Mouse (Mus musculus) liver, embryonic 13.5 days (tissue): Measurements from ENCODE around the gene Dlg4. TPM values are rescaled to one million over a fixed set of nuclear protein-coding genes. Genes with fewer than 3 reads are reported as not detected.

ENCODE experiments used
- ATAC-seq: fragments of 200-750 bp; cut with Nextera tagmentation; 2 replicates; pipeline ENCODE4 v1.8.0; 2017; ENCODE audit warnings: low read depth, mild to moderate bottlenecking, moderate number of reproducible peaks, moderate library complexity
- DNase-seq: peaks from one replicate; pipeline ENCODE4 v3.0.0; 2022
- H3K27ac ChIP-seq: fragments of 300-500 bp; sonication (generic); 2 replicates; pipeline ENCODE4 v1.5.1; 2015; ENCODE audit warnings: moderate library complexity, mild to moderate bottlenecking, inconsistent platforms
- H3K27me3 ChIP-seq: fragments of 300-500 bp; sonication (generic); 2 replicates; pipeline ENCODE4 v1.6.1; 2015; ENCODE audit warnings: mild to moderate bottlenecking, inconsistent platforms
- H3K36me3 ChIP-seq: fragments of 300-500 bp; sonication (generic); 2 replicates; pipeline ENCODE4 v1.6.1; 2015; ENCODE audit warnings: mild to moderate bottlenecking, inconsistent platforms
- H3K4me1 ChIP-seq: fragments of 300-500 bp; sonication (generic); replicated peaks from 2 replicates; pipeline ENCODE4 v1.6.1; 2015; ENCODE audit warnings: inconsistent platforms
- H3K4me2 ChIP-seq: fragments of 300-500 bp; sonication (generic); 2 replicates; pipeline ENCODE4 v1.6.1; 2015; ENCODE audit warnings: inconsistent platforms, mild to moderate bottlenecking, moderate library complexity
- H3K4me3 ChIP-seq: fragments of 300-500 bp; sonication (generic); replicated peaks from 2 replicates; pipeline ENCODE4 v1.5.1; 2015; ENCODE audit warnings: mild to moderate bottlenecking, inconsistent platforms
- H3K9ac ChIP-seq: fragments of 300-500 bp; sonication (generic); 2 replicates; pipeline ENCODE4 v1.6.1; 2015; ENCODE audit warnings: mild to moderate bottlenecking, inconsistent platforms
- H3K9me3 ChIP-seq: fragments of 300-500 bp; sonication (generic); replicated peaks from 2 replicates; pipeline ENCODE4 v1.6.1; 2016; ENCODE audit warnings: inconsistent platforms
- WGBS: fragments of 180-500 bp; shearing (Covaris S2); methylation state at CpG from one replicate; pipeline ENCODE4 v1.1.7; 2015; ENCODE audit not compliant: insufficient replicate concordance; 5-methylcytosine and 5-hydroxymethylcytosine counted together
- microRNA counts: library from miRNA; unstranded; fragments of <30 nt; microRNA quantifications from one replicate; lab custom pipeline; 2016
- microRNA-seq: library from miRNA; unstranded; fragments of <30 nt; microRNA quantifications from one replicate; pipeline ENCODE4, GENCODE M21; 2016
- polyA plus RNA-seq: library from polyadenylated mRNA; unstranded; fragments of >200 nt; fragmentation: Nextera tagmentation; extraction: Ambion mirVana; gene quantifications from 2 replicates; pipeline ENCODE4 v1.2.1, GENCODE M21; 2015

Gene Dlg4
- polyA plus RNA-seq, 1 experiment from 2014 or later, result 1.2 TPM

DNA sequence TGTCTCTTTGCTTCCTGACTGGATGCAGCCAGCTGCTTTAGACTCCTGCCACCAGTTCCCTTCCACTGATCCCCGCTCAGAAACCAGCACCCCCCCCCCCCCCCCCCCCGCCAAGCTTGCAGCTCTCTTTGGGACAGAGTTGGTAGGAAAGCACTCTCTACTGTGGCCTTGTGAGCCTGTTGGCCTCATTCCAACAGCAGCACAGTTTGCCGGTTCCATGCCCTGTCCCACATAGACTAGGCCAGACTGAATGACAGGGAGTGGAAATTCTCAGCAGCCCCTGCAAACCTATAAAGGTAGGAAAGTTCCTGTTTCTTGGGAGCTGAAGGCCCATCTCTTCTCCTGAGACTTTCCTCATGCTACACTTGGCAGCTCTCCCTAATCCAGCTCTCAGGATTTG lies 60.7 kb downstream of the Dlg4 start:
- no peak for ATAC-seq
- peaks cover 40% of the 10 kb centered on the region for H3K4me1 ChIP-seq
- 61% methylated on average over 3 of the region's 3 CpGs for WGBS
- no peaks in the 10 kb centered on the region for H3K36me3 ChIP-seq
- no peak overlapping the region for H3K27ac ChIP-seq
- DNase-seq, result no peak
- no peak overlapping the region for H3K4me3 ChIP-seq
- no peak overlapping the region for H3K4me2 ChIP-seq
- H3K27me3 ChIP-seq, result 0 out of 2 replicates have a peak, but pooled peaks cover 5% of the 10 kb centered on the region
- no peak overlapping the region for H3K9ac ChIP-seq
- H3K9me3 ChIP-seq, result no peaks in the 10 kb centered on the region

DNA sequence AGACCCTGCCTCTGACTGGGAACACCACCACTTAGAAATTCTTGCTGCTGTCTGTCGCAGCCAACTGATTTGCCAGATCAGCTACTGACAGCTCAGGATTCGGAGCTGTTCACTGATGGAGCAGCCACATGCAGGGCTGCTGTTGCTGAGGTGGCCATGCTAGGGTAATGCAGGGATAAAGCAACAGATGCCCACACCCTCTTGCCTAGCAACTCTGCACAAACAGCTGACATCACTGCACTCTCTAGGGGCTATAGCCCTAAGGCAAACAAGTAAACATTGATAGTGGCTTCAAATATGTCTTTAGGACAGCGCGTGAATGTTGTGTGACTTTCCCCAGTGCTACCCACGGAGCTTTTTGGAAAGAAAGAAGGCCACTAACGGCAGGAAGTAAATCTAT lies 62.4 kb downstream of the Dlg4 start:
- ATAC-seq, result peak; percentile 67

DNA sequence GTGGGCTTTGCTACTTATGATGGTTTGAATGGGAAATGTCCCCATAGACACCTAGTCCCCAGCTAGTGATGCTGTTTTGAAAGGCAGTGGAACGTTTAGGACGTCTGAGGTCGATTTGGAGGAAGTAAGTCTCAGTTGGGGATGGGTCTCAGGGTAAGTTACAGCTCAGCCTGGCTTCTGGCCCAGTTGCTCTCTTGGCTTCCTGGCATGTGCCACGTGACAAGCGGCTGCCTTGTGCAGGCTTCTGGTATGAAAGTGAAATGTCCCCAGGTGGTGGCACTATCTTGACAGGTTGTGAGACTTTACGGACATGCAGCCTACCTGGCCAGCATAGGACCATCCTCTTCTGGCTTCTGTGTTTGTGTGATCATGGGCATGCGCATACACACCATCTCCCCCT lies 63.2 kb downstream of the Dlg4 start:
- Histone ChIP-seq H3K27me3 (0 out of 2 replicates have a peak, but pooled peaks cover 5% of the 10 kb centered on the region), H3K4me2 (no peak overlapping the region), H3K4me1 (peaks cover 34% of the 10 kb centered on the region), H3K9ac (no peak overlapping the region), H3K36me3 (no peaks in the 10 kb centered on the region), H3K27ac (no peak overlapping the region), H3K9me3 (no peaks in the 10 kb centered on the region), H3K4me3 (no peak overlapping the region)
- no peak for DNase-seq
- 41% methylated on average over 7 of the region's 7 CpGs for WGBS
- no peak for ATAC-seq

More for the DNA sequence above, 62.4 kb downstream of the Dlg4 start:
- H3K27me3 ChIP-seq, result 0 out of 2 replicates have a peak, but pooled peaks cover 5% of the 10 kb centered on the region
- no peak overlapping the region for H3K4me3 ChIP-seq
- H3K4me2 ChIP-seq, result no peak overlapping the region
- H3K27ac ChIP-seq, result no peak overlapping the region
- peaks cover 40% of the 10 kb centered on the region for H3K4me1 ChIP-seq
- no peak for DNase-seq
- no peak overlapping the region for H3K9ac ChIP-seq
- no peaks in the 10 kb centered on the region for H3K36me3 ChIP-seq
- no peaks in the 10 kb centered on the region for H3K9me3 ChIP-seq
- WGBS, result 53% methylated on average over 6 of the region's 6 CpGs

DNA sequence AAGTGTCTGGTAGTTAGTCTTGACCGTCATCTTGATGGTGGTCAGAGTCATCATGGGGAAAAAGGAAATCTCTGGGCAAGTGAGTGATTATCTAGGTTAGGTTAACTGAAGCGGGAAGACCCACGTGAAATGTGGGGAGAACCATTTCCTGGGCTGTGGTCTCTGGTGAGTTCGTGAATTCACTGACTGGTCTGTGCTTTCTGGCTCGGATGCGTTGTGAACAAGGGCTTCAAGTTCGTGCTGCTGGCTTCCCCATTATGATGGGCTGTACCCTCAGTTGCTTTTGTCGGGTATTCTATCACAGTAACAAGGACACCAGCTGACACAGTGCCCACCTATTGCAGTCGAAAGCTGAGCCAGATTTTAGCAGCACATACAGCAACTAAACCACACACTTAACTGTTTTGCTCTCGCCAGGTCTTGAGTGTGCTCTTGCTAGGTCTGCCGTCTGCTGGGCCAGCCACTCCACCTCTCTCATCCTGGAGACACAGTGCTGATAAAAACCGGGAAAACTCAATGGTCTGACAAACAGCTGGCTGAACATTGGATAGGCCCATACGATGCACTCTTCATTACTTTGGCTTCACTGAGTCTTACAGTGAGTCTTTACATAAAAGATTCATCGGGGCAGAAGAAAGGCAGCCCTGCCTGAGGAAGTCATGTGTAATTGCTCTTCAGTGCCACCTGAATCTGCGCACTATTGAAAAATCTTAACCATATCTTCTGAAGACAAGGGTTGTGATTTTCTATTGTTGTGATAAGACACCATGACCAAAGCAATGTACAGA lies 64.3 kb downstream of the Dlg4 start:
- no peak for DNase-seq
- WGBS, result 42% methylated on average over 15 of the region's 15 CpGs

DNA sequence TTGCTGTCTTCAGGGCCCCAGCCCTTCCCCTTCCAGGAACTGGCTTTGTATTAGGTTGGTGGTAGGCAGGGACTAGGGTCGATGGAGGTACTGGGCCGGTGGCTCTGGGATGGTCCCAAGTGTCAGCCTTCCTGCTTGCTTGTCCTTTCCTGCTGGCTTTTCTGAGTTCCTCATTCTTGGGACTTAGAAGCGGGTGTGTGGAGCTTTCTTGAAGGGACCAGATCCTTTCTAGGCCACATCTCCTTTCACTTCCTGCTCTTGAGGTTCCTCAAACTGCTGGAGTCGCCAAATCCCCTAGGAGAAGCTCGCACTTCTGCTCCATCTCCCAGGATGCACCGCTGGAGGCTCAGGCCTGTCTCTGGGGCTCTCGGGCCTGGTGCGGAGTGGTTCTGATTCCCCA lies 67.8 kb downstream of the Dlg4 start:
- Histone ChIP-seq H3K36me3 (no peaks in the 10 kb centered on the region), H3K9ac (no peak overlapping the region), H3K9me3 (no peaks in the 10 kb centered on the region), H3K4me3 (no peak overlapping the region), H3K27me3 (no peaks in the 10 kb centered on the region), H3K27ac (no peak overlapping the region), H3K4me2 (no peak overlapping the region), H3K4me1 (peaks cover 6% of the 10 kb centered on the region; the same call in 1 of the 2 replicates)
- DNase-seq, result no peak
- 51% methylated on average over 8 of the region's 8 CpGs for WGBS
- no peak for ATAC-seq

More for the DNA sequence above, 64.3 kb downstream of the Dlg4 start:
- no peak overlapping the region for H3K27ac ChIP-seq
- H3K9ac ChIP-seq, result no peak overlapping the region
- peaks cover 23% of the 10 kb centered on the region for H3K4me1 ChIP-seq
- H3K4me2 ChIP-seq, result no peak overlapping the region
- no peaks in the 10 kb centered on the region for H3K36me3 ChIP-seq
- no peaks in the 10 kb centered on the region for H3K9me3 ChIP-seq
- ATAC-seq, result no peak
- H3K27me3 ChIP-seq, result 0 out of 2 replicates have a peak, but pooled peaks cover 5% of the 10 kb centered on the region
- no peak overlapping the region for H3K4me3 ChIP-seq

DNA sequence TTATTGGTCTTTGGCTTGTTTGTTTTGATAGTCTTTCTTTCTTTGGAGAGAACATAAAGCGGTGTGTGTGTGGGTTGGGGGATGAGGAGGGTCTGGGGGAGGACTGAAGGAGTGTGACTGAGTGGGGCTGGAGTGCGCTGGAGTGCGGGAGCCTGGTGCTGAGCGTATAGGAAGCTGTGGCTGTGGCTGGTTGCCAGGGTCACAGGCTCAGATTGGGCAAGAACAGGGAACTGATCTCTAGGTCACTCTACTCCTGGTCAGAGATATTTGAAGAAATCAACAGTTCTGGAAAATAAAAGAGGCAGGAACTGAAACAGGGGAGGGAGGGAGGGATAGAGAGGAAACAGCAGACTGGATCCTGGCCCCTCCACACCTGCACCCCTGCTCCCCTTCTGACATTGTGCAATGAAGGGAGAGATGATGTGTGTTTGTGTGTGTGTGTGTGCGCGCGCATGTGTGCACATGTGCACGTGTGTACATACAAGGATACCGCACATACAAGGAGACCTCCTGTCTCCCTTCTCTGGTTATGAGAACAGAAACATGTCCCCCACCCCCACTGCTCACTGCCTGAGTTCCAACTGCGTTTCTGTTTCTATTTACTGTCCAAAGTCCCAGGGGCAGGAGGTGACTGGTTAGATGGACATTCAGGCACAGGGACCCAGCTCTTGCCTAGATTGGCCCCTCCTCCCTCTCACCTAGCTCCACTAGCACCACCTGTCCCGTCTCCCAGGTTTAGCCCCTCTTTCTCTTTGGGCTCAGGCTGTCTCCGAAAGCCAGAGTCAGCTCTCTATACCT lies 75.4 kb downstream of the Dlg4 start, which contains the start of gene Asgr2:
TSS of gene Asgr2 (plus strand) at position 659 of the 798 bp plus-strand sequence.
- WGBS, result 44% methylated on average over 12 of the region's 12 CpGs
- Histone ChIP-seq H3K27ac (peak within 1 kb of the TSS; percentile 41; the same call in 1 of the 2 replicates), H3K36me3 (no peaks in the 10 kb centered on the region), H3K27me3 (no peaks in the 10 kb centered on the region), H3K4me2 (peak within 1 kb of the TSS; percentile 28), H3K9me3 (no peaks in the 10 kb centered on the region), H3K9ac (no peak within 1 kb of the TSS), H3K4me3 (no peak within 1 kb of the TSS), H3K4me1 (peaks cover 9% of the 10 kb centered on the region)
- ATAC-seq (peak; percentile 83), DNase-seq (no peak)

MicroRNA genes within 50 kb of the gene (microRNA counts, 519-probe panel; counts per million panel counts)
- 114 counts per million for microRNA mmu-miR-324-3p (lab: Ali Mortazavi, UCI)
- microRNA mmu-miR-324-5p (lab: Ali Mortazavi, UCI), result 114 counts per million

Small RNAs within 50 kb of the gene (microRNA-seq; reads per million reads assigned to microRNA genes)
- 1.5 reads per million for gene Gm44349
- gene Mir324, result 2,766 reads per million, percentile 85 among the genes with 10 or more reads in this experiment

Other genes starting within 250 kb of the Dlg4 start
- gene Chrnb1, start 221.0 kb upstream of the Dlg4 start, polyA plus RNA-seq, result 0.43 and 0.59 TPM in 2 replicates
- gene Fgf11, start 215.1 kb upstream of the Dlg4 start, polyA plus RNA-seq, result 0.07 and 0.20 TPM in 2 replicates
- 0.46 and 0.50 TPM in 2 replicates for gene Tmem102, start 211.3 kb upstream of the Dlg4 start, polyA plus RNA-seq
- gene Gm39566, start 201.6 kb upstream of the Dlg4 start, polyA plus RNA-seq, result not detected in 2 replicates
- gene Spem2, start 198.5 kb upstream of the Dlg4 start, polyA plus RNA-seq, result not detected in 2 replicates
- gene Spem1, start 194.8 kb upstream of the Dlg4 start, polyA plus RNA-seq, result not detected in 2 replicates
- 0.68 and 0.75 TPM in 2 replicates for gene Nlgn2, start 179.2 kb upstream of the Dlg4 start, polyA plus RNA-seq
- gene Tmem256, start 178.4 kb upstream of the Dlg4 start, polyA plus RNA-seq, result 321 and 345 TPM in 2 replicates
- gene Plscr3, start 170.6 kb upstream of the Dlg4 start, polyA plus RNA-seq, result 28.0 and 29.9 TPM in 2 replicates
- 0.76 and 1.5 TPM in 2 replicates for gene Tnk1, start 158.2 kb upstream of the Dlg4 start, polyA plus RNA-seq
- not detected in 2 replicates for gene Tmem95, start 138.9 kb upstream of the Dlg4 start, polyA plus RNA-seq
- 0.89 and 1.3 TPM in 2 replicates for gene Kctd11, start 135.5 kb upstream of the Dlg4 start, polyA plus RNA-seq
- gene Acap1, start 121.4 kb upstream of the Dlg4 start, polyA plus RNA-seq, result 4.4 and 4.9 TPM in 2 replicates
- gene 2810408A11Rik, start 116.0 kb upstream of the Dlg4 start, polyA plus RNA-seq, result 0.89 and 1.0 TPM in 2 replicates
- gene Neurl4, start 115.9 kb upstream of the Dlg4 start, polyA plus RNA-seq, result 2.3 and 2.8 TPM in 2 replicates
- gene Gps2, start 103.1 kb upstream of the Dlg4 start, polyA plus RNA-seq, result 107 and 116 TPM in 2 replicates
- gene Eif5a, start 95.0 kb upstream of the Dlg4 start, polyA plus RNA-seq, result 1,847 and 1,941 TPM in 2 replicates
- gene Ybx2, start 81.1 kb upstream of the Dlg4 start, polyA plus RNA-seq, result 0.28 and 0.30 TPM in 2 replicates
- gene Slc2a4, start 68.8 kb upstream of the Dlg4 start, polyA plus RNA-seq, result 14.2 TPM in 2 replicates
- gene Cldn7, start 52.2 kb upstream of the Dlg4 start, polyA plus RNA-seq, result 2.4 and 4.2 TPM in 2 replicates
- gene Ctdnep1, start 35.8 kb upstream of the Dlg4 start, polyA plus RNA-seq, result 8.7 and 10.1 TPM in 2 replicates
- gene Elp5, start 34.4 kb upstream of the Dlg4 start, polyA plus RNA-seq, result 84.9 and 86.9 TPM in 2 replicates
- gene Gabarap, start 25.8 kb upstream of the Dlg4 start, polyA plus RNA-seq, result 259 and 294 TPM in 2 replicates
- 29.8 and 32.7 TPM in 2 replicates for gene Phf23, start 21.2 kb upstream of the Dlg4 start, polyA plus RNA-seq
- 6.4 and 7.4 TPM in 2 replicates for gene Dvl2, start 16.3 kb upstream of the Dlg4 start, polyA plus RNA-seq
- gene Acadvl, start 1.5 kb upstream of the Dlg4 start, polyA plus RNA-seq, result 83.7 and 87.2 TPM in 2 replicates
- gene Asgr1, start 37.1 kb downstream of the Dlg4 start, polyA plus RNA-seq, result 1.4 and 1.8 TPM in 2 replicates
- 5.2 and 5.7 TPM in 2 replicates for gene Asgr2, start 75.7 kb downstream of the Dlg4 start, polyA plus RNA-seq
- gene Mgl2, start 113.4 kb downstream of the Dlg4 start, polyA plus RNA-seq, result 1.2 and 1.3 TPM in 2 replicates
- 0.27 and 0.32 TPM in 2 replicates for gene Clec10a, start 139.3 kb downstream of the Dlg4 start, polyA plus RNA-seq
- 0.73 and 0.83 TPM in 2 replicates for gene Slc16a11, start 195.8 kb downstream of the Dlg4 start, polyA plus RNA-seq
- gene Slc16a13, start 204.1 kb downstream of the Dlg4 start, polyA plus RNA-seq, result 4.8 and 7.5 TPM in 2 replicates
- 1.6 and 1.8 TPM in 2 replicates for gene Bcl6b, start 212.9 kb downstream of the Dlg4 start, polyA plus RNA-seq
- gene 0610010K14Rik, start 221.0 kb downstream of the Dlg4 start, polyA plus RNA-seq, result 82.5 and 85.7 TPM in 2 replicates
- 6.5 and 7.1 TPM in 2 replicates for gene Gm21988, start 222.9 kb downstream of the Dlg4 start, polyA plus RNA-seq
- 155 and 175 TPM in 2 replicates for gene Rnasek, start 222.9 kb downstream of the Dlg4 start, polyA plus RNA-seq
- 19.5 and 21.6 TPM in 2 replicates for gene Alox12, start 238.4 kb downstream of the Dlg4 start, polyA plus RNA-seq